Mouse (Mus musculus): ENCODE measurements around the gene Tmem14c. TPM values are rescaled to one million over a fixed set of nuclear protein-coding genes. Genes with fewer than 3 reads are reported as not detected.

The Tmem14c gene
- total and polyA plus RNA-seq, 3 experiments = 136 to 179 (median 165) TPM

- Histone ChIP-seq H3K27ac (peak within 1 kb of the TSS; percentile 99), H3K36me3 (ENCODE audit: control insufficient read depth, insufficient read depth, low read length) (no peaks in the 10 kb centered on the region), H3K79me2 (replicated peaks; ENCODE audit: control insufficient read depth, insufficient read depth, low read length) (0 out of 2 replicates have a peak, but pooled peaks cover 1% of the 10 kb centered on the region), H3K4me1 (ENCODE audit: control insufficient read depth, insufficient read depth, low read length) (peaks cover 4% of the 10 kb centered on the region), H3K27me3 (ENCODE audit: control insufficient read depth, insufficient read depth, low read length) (no peaks in the 10 kb centered on the region), H3K4me3 (peak within 1 kb of the TSS; percentile 92), H3K9ac (ENCODE audit: low read depth, low read length) (peak within 1 kb of the TSS; percentile 90)
- intact Hi-C loops (cut with DNase I) = loop anchor here (1.0 kb wide), 1 partner anchor 15 kb away; the partner anchor contains the start of gene Tmem14c
- TF ChIP-seq CTCF (IDR thresholded peaks at IDR 0.05) (no peak), POLR2A (IDR thresholded peaks at IDR 0.05; ENCODE audit: insufficient read depth, low read depth, low read length) (peak; percentile 67; the same call in 1 of the 2 replicates), EP300 (IDR thresholded peaks at IDR 0.05; ENCODE audit: insufficient read depth, low read depth, low read length) (peak; percentile 55; the same call in 1 of the 2 replicates)
- WGBS = under 1% methylated on average over 58 of the region's 58 CpGs
- peak; percentile 95 to 96 for DNase-seq
These were observed 15.0 kb upstream of the Tmem14c start, which contains the start of gene Pak1ip1 for GRCm38 (mm10) chr13:41000926-41001639. Gene Pak1ip1, plus strand, starts transcription at chr13:41001023.

GRCm38 (mm10) chr13:41002001-41002400, 14.1 kb upstream of the Tmem14c start:
- H3K27ac ChIP-seq = no peak overlapping the region; the same call in 1 of the 2 replicates
- no peaks in the 10 kb centered on the region for H3K27me3 ChIP-seq (ENCODE audit: control insufficient read depth, insufficient read depth, low read length)
- TF ChIP-seq EP300 (IDR thresholded peaks at IDR 0.05; ENCODE audit: insufficient read depth, low read depth, low read length) = no peak
- no peak for TF ChIP-seq CTCF (IDR thresholded peaks at IDR 0.05)
- no peak for TF ChIP-seq POLR2A (IDR thresholded peaks at IDR 0.05; ENCODE audit: insufficient read depth, low read depth, low read length)
- H3K9ac ChIP-seq (ENCODE audit: low read depth, low read length) = no peak overlapping the region
- no peaks in the 10 kb centered on the region for H3K36me3 ChIP-seq (ENCODE audit: control insufficient read depth, insufficient read depth, low read length)
- peaks cover 4% of the 10 kb centered on the region for H3K4me1 ChIP-seq (ENCODE audit: control insufficient read depth, insufficient read depth, low read length)
- H3K4me3 ChIP-seq = peak overlapping the region; percentile 92
- intact Hi-C loops (cut with DNase I) = no loop called here
- WGBS = 70% methylated on average over 5 of the region's 5 CpGs
- 0 out of 2 replicates have a peak, but pooled peaks cover 1% of the 10 kb centered on the region for H3K79me2 ChIP-seq (replicated peaks; ENCODE audit: control insufficient read depth, insufficient read depth, low read length)
- no peak for DNase-seq

- peaks cover 3% of the 10 kb centered on the region for H3K4me1 ChIP-seq (ENCODE audit: control insufficient read depth, insufficient read depth, low read length)
- H3K9ac ChIP-seq (ENCODE audit: low read depth, low read length) = no peak overlapping the region
- intact Hi-C loops (cut with DNase I) = no loop called here
- no peak for DNase-seq
- H3K4me3 ChIP-seq = no peak overlapping the region
- peaks cover 2% of the 10 kb centered on the region; the same call in 1 of the 2 replicates for H3K36me3 ChIP-seq (ENCODE audit: control insufficient read depth, insufficient read depth, low read length)
- H3K27me3 ChIP-seq (ENCODE audit: control insufficient read depth, insufficient read depth, low read length) = no peaks in the 10 kb centered on the region
- no peak overlapping the region for H3K27ac ChIP-seq
- TF ChIP-seq POLR2A (IDR thresholded peaks at IDR 0.05; ENCODE audit: insufficient read depth, low read depth, low read length) (no peak), CTCF (IDR thresholded peaks at IDR 0.05) (no peak), EP300 (IDR thresholded peaks at IDR 0.05; ENCODE audit: insufficient read depth, low read depth, low read length) (no peak)
- WGBS = 95% methylated on average over 4 of the region's 4 CpGs
- H3K79me2 ChIP-seq (replicated peaks; ENCODE audit: control insufficient read depth, insufficient read depth, low read length) = 0 out of 2 replicates have a peak, but pooled peaks cover 1% of the 10 kb centered on the region
These were observed 9.8 kb upstream of the Tmem14c start for GRCm38 (mm10) chr13:41006244-41006643.

GRCm38 (mm10) chr13:41008271-41008670, 7.8 kb upstream of the Tmem14c start:
- TF ChIP-seq CTCF (IDR thresholded peaks at IDR 0.05) (no peak), EP300 (IDR thresholded peaks at IDR 0.05; ENCODE audit: insufficient read depth, low read depth, low read length) (no peak), POLR2A (IDR thresholded peaks at IDR 0.05; ENCODE audit: insufficient read depth, low read depth, low read length) (no peak)

GRCm38 (mm10) chr13:41008946-41009345, 7.1 kb upstream of the Tmem14c start:
- H3K36me3 ChIP-seq (ENCODE audit: control insufficient read depth, insufficient read depth, low read length) = peaks cover 6% of the 10 kb centered on the region
- no peaks in the 10 kb centered on the region for H3K4me1 ChIP-seq (ENCODE audit: control insufficient read depth, insufficient read depth, low read length)
- no peak overlapping the region for H3K9ac ChIP-seq (ENCODE audit: low read depth, low read length)
- no peaks in the 10 kb centered on the region for H3K79me2 ChIP-seq (replicated peaks; ENCODE audit: control insufficient read depth, insufficient read depth, low read length)
- 73% methylated on average over 8 of the region's 8 CpGs for WGBS
- intact Hi-C loops (cut with DNase I) = no loop called here
- H3K27ac ChIP-seq = no peak overlapping the region
- H3K4me3 ChIP-seq = no peak overlapping the region
- TF ChIP-seq POLR2A (IDR thresholded peaks at IDR 0.05; ENCODE audit: insufficient read depth, low read depth, low read length) = no peak
- no peak for TF ChIP-seq CTCF (IDR thresholded peaks at IDR 0.05)
- no peak for TF ChIP-seq EP300 (IDR thresholded peaks at IDR 0.05; ENCODE audit: insufficient read depth, low read depth, low read length)
- no peak for DNase-seq
- no peaks in the 10 kb centered on the region for H3K27me3 ChIP-seq (ENCODE audit: control insufficient read depth, insufficient read depth, low read length)

More at GRCm38 (mm10) chr13:41008271-41008670, 7.8 kb upstream of the Tmem14c start:
- Histone ChIP-seq H3K9ac (ENCODE audit: low read depth, low read length) (no peak overlapping the region), H3K27me3 (ENCODE audit: control insufficient read depth, insufficient read depth, low read length) (no peaks in the 10 kb centered on the region), H3K4me3 (no peak overlapping the region), H3K4me1 (ENCODE audit: control insufficient read depth, insufficient read depth, low read length) (no peaks in the 10 kb centered on the region; the same call in 1 of the 2 replicates), H3K27ac (no peak overlapping the region), H3K36me3 (ENCODE audit: control insufficient read depth, insufficient read depth, low read length) (peaks cover 6% of the 10 kb centered on the region), H3K79me2 (replicated peaks; ENCODE audit: control insufficient read depth, insufficient read depth, low read length) (no peaks in the 10 kb centered on the region)
- intact Hi-C loops (cut with DNase I) = no loop called here
- WGBS = 93% methylated on average over 10 of the region's 10 CpGs
- no peak for DNase-seq
